Mouse (Mus musculus): ENCODE measurements around the gene 2310009B15Rik. TPM values are rescaled to one million over a fixed set of nuclear protein-coding genes. Genes with fewer than 3 reads are reported as not detected.

Gene 2310009B15Rik
- 10 to 100 TPM; 14.4 to 15.8 TPM for total RNA-seq (2021)

GRCm38 (mm10) chr1:138856101-138856950 lies at the start of gene 2310009B15Rik:
Gene 2310009B15Rik (minus strand): TSS chr1:138856852.
- peak; percentile 80 to 82 for DNase-seq (ENCODE audit: low spot score in 2 of 2)
- intact Hi-C loops (cut with DNase I): loop anchor here (5.0 kb wide), 1 partner anchor 106 kb away; the partner anchor contains the start of gene Dennd1b

GRCm38 (mm10) chr1:138906256-138906655 lies 49.6 kb upstream of the 2310009B15Rik start:
- intact Hi-C loops (cut with DNase I): no loop called here
- DNase-seq (ENCODE audit: low spot score in 2 of 2): no peak

DNA sequence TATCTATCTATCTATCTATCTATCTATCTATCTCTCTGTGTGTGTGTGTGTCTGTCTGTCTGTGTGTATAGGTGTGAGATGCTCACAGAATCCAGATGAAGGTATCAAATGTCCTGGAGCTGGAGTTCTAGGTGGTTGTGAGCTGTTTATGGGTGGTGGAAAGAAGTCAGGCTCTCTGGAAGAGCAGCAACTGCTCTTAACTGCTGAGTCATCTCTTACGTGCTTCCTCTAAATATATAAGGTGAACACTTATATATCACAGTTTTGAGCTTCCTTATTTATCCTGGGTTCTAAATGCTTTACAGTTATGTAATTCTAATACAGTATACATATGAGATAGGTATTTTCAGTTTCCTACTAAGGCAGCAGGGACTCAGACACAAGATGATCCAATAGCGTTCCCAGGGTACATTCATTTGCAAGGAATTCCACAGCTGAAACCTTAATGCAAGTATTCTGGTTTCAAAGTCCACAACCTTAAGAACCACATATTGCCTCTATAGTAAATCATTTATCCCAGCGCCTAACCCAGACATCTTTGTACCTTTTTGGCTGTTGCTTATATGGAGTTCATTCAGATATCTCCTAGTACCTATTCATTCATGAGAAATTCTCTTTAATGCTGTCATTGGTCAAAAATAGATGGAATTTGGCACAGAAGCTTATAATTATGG lies 48.6 kb upstream of the 2310009B15Rik start:
- DNase-seq (ENCODE audit: low spot score in 2 of 2): no peak
- intact Hi-C loops (cut with DNase I): no loop called here

DNA sequence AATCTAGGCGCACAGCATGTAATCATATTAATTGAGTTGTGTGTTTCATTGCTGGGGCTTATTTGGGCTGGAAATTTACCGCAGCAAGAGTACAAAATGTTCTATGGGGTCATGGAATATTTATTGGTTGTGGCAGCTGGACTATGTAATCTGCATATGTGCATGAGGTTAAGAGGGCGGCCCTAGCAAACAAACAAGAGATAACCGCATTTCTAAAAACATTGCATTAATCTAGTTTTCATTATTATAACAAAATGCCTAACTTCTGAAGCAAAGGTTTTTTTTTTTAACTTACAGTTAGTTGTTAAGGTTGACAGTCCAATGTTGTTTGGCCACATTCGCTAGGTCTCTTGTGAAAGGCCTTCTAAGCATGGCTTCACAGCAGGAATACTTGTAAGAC lies 47.2 kb upstream of the 2310009B15Rik start:
- DNase-seq (ENCODE audit: low spot score in 2 of 2): no peak

GRCm38 (mm10) chr1:138901431-138902117 lies 44.9 kb upstream of the 2310009B15Rik start:
- intact Hi-C loops (cut with DNase I): no loop called here
- DNase-seq (ENCODE audit: low spot score in 2 of 2): peak; percentile 44 to 66

More for the DNA sequence above, 47.2 kb upstream of the 2310009B15Rik start:
- intact Hi-C loops (cut with DNase I): no loop called here

GRCm38 (mm10) chr1:138896088-138896487 lies 39.4 kb upstream of the 2310009B15Rik start:
- DNase-seq (ENCODE audit: low spot score in 2 of 2): no peak
- intact Hi-C loops (cut with DNase I): no loop called here

DNA sequence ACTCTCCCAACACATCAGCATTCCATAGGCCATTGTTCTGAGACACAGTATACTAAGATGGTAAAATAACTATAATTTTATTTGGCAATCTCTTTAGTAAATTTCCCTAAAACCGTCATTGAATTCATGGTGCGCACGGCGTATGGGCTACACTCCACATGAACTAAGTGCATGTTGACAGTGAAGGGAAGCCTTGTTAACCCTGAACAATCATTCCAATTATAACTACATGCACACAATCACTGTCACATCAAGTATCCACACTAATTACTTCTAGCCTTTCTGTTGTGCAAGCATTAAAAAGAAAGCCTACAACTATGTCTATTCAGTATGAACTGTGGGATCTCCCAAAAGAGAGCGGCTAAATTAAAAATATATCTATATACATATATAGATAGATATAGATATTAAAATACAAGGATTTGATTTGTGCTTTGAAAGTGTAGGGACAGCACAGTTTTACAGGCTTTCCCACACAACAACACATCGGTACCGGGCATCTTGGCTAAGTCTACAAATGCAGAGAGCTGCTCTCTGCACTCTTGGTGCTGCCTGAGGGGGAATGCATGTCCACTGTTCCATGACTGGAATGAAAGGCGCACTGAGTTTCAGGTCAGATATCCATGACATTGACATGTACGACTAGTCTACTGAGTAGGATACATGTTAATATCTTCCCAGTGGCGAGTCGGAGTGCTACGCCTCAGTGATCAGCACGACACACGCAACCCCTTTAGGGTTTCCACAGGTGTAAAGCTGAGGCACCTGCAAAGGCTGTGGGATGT lies 21.0 kb upstream of the 2310009B15Rik start:
- no peak for DNase-seq (ENCODE audit: low spot score in 2 of 2)
- intact Hi-C loops (cut with DNase I): no loop called here

DNA sequence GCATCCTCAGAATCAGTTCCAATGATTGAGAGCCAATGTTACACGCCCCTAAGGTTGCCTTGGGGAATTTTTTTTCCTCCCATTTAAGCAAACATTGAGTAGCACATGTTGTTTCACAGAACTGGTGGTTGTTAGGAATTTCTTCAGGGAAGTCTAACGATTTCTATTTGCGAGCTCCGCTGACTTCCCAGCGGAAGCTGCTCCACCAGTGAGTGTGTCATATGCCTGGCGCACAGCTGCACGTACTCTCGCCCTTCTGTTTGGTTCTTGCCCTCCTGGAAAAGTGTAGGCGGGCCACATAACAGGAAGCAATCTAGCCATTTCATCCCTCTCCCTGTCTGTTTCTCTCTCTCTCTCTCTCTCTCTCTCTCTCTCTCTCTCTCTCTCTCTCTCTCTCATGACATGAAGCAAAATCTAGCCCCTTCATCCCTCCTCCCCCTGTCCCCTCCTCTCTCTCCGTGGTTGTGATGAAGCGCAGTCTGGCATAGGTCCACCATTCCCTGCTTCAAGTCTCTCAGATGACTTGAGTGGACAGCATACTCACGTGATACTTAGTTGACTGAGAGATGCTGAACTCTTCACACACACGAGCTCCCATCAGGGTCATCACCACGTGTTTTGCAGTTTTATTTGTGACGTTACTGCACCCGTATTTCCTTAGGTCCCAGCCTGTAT lies 19.9 kb upstream of the 2310009B15Rik start:
- DNase-seq (ENCODE audit: low spot score in 2 of 2): peak in 1 of 2 experiments; percentile 12
- intact Hi-C loops (cut with DNase I): no loop called here

DNA sequence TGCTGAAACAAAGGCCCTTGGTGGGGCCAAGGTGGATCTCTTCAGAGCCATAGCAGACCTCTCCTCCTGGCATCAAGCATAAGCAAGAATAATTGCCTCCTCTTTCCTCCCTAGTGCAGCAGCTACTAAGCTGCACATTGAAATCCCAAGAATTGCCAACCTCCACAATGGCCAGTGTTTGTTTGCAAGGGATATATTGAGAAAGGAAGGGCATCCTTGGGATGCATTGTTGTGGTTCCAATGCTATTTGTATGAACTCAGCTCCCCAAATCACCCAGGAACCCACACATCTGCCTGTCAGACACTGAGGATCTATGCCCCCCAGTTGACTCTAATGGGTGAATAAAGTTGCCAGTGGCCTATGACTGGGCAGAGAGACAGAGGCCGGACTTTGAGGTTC lies 5.8 kb downstream of the 2310009B15Rik start:
- no peak for DNase-seq (ENCODE audit: low spot score in 2 of 2)
- intact Hi-C loops (cut with DNase I): loop anchor here (5.0 kb wide), 1 partner anchor 231 kb away; no protein-coding TSS in a partner anchor

GRCm38 (mm10) chr1:138850161-138850539 lies 6.5 kb downstream of the 2310009B15Rik start:
- intact Hi-C loops (cut with DNase I): loop anchor here (5.0 kb wide), 1 partner anchor 232 kb away; no protein-coding TSS in a partner anchor
- DNase-seq (ENCODE audit: low spot score in 2 of 2): no peak

GRCm38 (mm10) chr1:138849531-138850160 lies 7.0 kb downstream of the 2310009B15Rik start:
- no peak for DNase-seq (ENCODE audit: low spot score in 2 of 2)
- intact Hi-C loops (cut with DNase I): loop anchor here (5.0 kb wide), 1 partner anchor 233 kb away; no protein-coding TSS in a partner anchor

- intact Hi-C loops (cut with DNase I): no loop called here
- no peak for DNase-seq (ENCODE audit: low spot score in 2 of 2)
Measured at GRCm38 (mm10) chr1:138848511-138849109, 8.0 kb downstream of the 2310009B15Rik start, which contains the start of gene Lhx9. Gene Lhx9 (minus strand): TSS chr1:138848577.

DNA sequence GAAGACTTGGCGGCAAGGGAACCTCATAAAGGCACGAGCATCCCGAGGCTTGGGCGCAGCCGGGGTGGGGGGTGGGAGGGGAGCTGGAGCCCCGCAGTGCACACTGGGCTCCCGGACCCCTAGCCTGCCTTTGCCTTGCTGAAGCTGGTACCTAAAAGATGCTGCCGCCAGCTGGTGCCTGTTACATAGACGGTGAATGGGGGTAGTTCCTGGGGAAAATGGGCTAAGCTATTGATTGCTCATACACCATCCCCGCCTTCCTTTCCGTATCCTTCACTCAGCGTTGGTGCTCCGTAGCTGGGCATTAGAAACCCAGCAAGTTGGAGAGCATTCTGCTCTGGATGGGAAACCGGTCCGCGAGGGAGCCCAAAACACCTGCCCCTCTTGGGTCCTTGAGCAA lies 8.6 kb downstream of the 2310009B15Rik start:
- intact Hi-C loops (cut with DNase I): no loop called here
- no peak for DNase-seq (ENCODE audit: low spot score in 2 of 2)

DNA sequence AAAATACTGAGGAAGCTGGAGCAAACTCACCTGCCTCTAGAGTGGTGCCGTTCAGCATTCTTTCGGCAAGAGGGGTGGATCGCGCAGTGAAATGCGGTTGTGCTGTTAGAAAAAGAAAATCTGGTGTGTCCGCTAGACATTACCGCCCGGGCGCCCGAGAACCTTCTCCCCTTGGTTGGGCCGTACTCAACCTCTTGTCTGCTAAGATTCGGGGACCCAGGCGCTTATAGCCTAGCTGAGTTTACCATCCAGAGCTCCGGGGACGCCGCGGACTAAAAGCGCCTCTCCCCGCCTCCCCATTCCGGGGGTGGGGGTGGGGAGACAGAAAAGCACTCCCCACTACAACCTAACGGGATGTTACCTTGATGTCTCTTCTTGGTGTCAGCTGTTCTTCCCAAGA lies 9.5 kb downstream of the 2310009B15Rik start:
- intact Hi-C loops (cut with DNase I): no loop called here
- DNase-seq (ENCODE audit: low spot score in 2 of 2): no peak

DNA sequence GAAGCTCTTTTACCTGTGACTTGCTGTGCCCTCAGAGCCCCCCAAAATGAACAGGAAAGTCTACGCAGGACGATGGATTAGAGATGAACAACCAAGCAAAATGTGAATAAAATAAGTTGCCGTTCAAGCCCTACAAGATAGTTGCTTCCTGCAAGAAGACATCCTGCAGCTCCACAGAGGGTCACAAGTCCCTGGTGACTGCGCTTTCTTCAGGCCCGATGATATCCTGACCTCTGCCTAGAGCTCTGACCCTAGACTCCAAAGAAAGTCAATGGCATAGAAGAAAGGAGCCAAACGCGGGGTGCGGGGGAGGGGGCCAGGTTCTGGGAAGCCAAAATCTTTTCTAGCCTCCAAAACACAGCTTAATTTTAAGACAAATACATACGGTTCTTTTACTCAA lies 10.1 kb downstream of the 2310009B15Rik start:
- DNase-seq (ENCODE audit: low spot score in 2 of 2): no peak
- intact Hi-C loops (cut with DNase I): no loop called here

GRCm38 (mm10) chr1:138846131-138846530 lies 10.5 kb downstream of the 2310009B15Rik start:
- no peak for DNase-seq (ENCODE audit: low spot score in 2 of 2)
- intact Hi-C loops (cut with DNase I): no loop called here

DNA sequence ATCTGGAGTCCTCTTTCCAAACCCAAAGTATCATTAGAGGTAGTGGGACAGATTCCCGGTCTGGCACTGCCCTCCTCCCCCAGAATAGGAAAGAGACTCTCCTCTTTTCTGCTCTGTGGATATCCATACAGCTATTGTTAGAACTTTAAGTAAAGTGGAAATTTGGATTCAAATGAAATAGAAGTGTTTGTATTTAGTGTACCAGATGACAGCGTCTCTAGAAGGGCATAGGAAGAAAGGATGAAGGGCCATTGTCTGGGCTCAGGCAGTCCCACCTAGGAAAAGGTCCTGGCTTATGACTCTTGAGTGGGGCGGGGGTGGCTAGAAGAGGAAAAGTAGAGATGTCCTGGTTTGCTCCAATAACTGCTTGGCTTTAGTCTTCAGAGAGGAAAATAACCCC lies 11.2 kb downstream of the 2310009B15Rik start:
- no peak for DNase-seq (ENCODE audit: low spot score in 2 of 2)
- intact Hi-C loops (cut with DNase I): no loop called here

GRCm38 (mm10) chr1:138844166-138844565 lies 12.5 kb downstream of the 2310009B15Rik start:
- DNase-seq (ENCODE audit: low spot score in 2 of 2): no peak
- intact Hi-C loops (cut with DNase I): loop anchor here (5.0 kb wide), 1 partner anchor 1892 kb away; no protein-coding TSS in a partner anchor

All from left cerebral cortex, postnatal 25 days (tissue).